Mouse (Mus musculus) MEL (cell line): ENCODE results near the gene 1700001L19Rik. TPM values are rescaled to one million over a fixed set of nuclear protein-coding genes. Genes with fewer than 3 reads are reported as not detected.

Experiments
- DNase-seq: peaks from one replicate; pipeline ENCODE4 v3.0.0; 2011; ENCODE audit warnings: low read depth, low spot score
- H3K27ac ChIP-seq: 2 replicates; pipeline ENCODE4 v1.5.1; 2012; ENCODE audit warnings: low read depth, mild to moderate bottlenecking, control low read depth, low read length, moderate library complexity; ENCODE audit not compliant: control insufficient read depth
- H3K27me3 ChIP-seq, 2 experiments: fragments of 150-350 bp in 1 of 2; sonication (generic) in 1 of 2; 2 replicates each; pipeline ENCODE4 v1.6.1; 2012; ENCODE audit warnings: low read length in 2 of 2, mild to moderate bottlenecking in 2 of 2, improper control_type of control experiment in 1 of 2, moderate library complexity in 1 of 2; ENCODE audit not compliant: insufficient read depth in 2 of 2, control insufficient read depth in 1 of 2
- H3K36me3 ChIP-seq, 2 experiments: 2 replicates each; pipeline ENCODE4 v1.6.1; 2012 to 2014; ENCODE audit warnings: low read length in 2 of 2, improper control_type of control experiment in 1 of 2, inconsistent platforms in 1 of 2, mild to moderate bottlenecking in 1 of 2; ENCODE audit not compliant: insufficient read depth in 2 of 2, control insufficient read depth in 1 of 2
- H3K4me1 ChIP-seq, 2 experiments: fragments of 150-350 bp in 1 of 2; sonication (generic) in 1 of 2; 2 replicates each; pipeline ENCODE4 v1.6.1; 2012; ENCODE audit warnings: low read length in 2 of 2, improper control_type of control experiment in 1 of 2, mild to moderate bottlenecking in 1 of 2; ENCODE audit not compliant: insufficient read depth in 2 of 2, control insufficient read depth in 1 of 2
- H3K4me3 ChIP-seq, 2 experiments: fragments of 150-350 bp in 1 of 2; sonication (generic) in 1 of 2; 2 replicates each; pipeline ENCODE4 v1.5.1; 2012; ENCODE audit warnings: low read depth in 2 of 2, low read length in 2 of 2, mild to moderate bottlenecking in 2 of 2, moderate library complexity in 2 of 2, control low read depth in 1 of 2, improper control_type of control experiment in 1 of 2; ENCODE audit not compliant: control insufficient read depth in 1 of 2, insufficient read depth in 1 of 2
- H3K79me2 ChIP-seq: 2 replicates; pipeline ENCODE4 v1.6.1; 2012; ENCODE audit warnings: mild to moderate bottlenecking, low read length, moderate library complexity; ENCODE audit not compliant: control insufficient read depth, poor library complexity, insufficient read depth
- H3K9ac ChIP-seq: 2 replicates; pipeline ENCODE4 v1.6.1; 2012; ENCODE audit warnings: low read depth, mild to moderate bottlenecking, control low read depth, low read length, moderate library complexity; ENCODE audit not compliant: control insufficient read depth, poor library complexity, severe bottlenecking
- H3K9me3 ChIP-seq: fragments of 150-350 bp; sonication (generic); replicated peaks from 2 replicates; pipeline ENCODE4 v1.6.1; 2012; ENCODE audit warnings: mild to moderate bottlenecking, low read length, improper control_type of control experiment, moderate library complexity; ENCODE audit not compliant: insufficient read depth
- BHLHE40 ChIP-seq: IDR thresholded peaks from 2 replicates; pipeline ENCODE4 v1.6.1; 2012; ENCODE audit warnings: low read depth, mild to moderate bottlenecking, inconsistent platforms, low read length, improper control_type of control experiment, borderline replicate concordance
- CHD2 ChIP-seq: IDR thresholded peaks from 2 replicates; pipeline ENCODE4 v1.6.1; 2011; ENCODE audit warnings: low read length, improper control_type of control experiment
- CTCF ChIP-seq, 3 experiments: IDR thresholded peaks in 2 of 3; conservative IDR thresholded peaks in 1 of 3; 2 replicates each; pipeline ENCODE4 v1.5.1; 2011 to 2012; ENCODE audit warnings: low read length in 3 of 3, low read depth in 2 of 3, mild to moderate bottlenecking in 2 of 3, improper control_type of control experiment in 1 of 3, inconsistent platforms in 1 of 3, mixed read lengths in 1 of 3, moderate library complexity in 1 of 3; ENCODE audit not compliant: control insufficient read depth in 1 of 3, insufficient read depth in 1 of 3, poor library complexity in 1 of 3, severe bottlenecking in 1 of 3
- ELF1 ChIP-seq: IDR thresholded peaks from 2 replicates; pipeline ENCODE4 v1.6.1; 2014; ENCODE audit warnings: low read depth, mild to moderate bottlenecking, inconsistent platforms, low read length, improper control_type of control experiment, moderate library complexity
- JUND ChIP-seq: IDR thresholded peaks from 2 replicates; pipeline ENCODE4 v1.6.1; 2011; ENCODE audit warnings: low read depth, mild to moderate bottlenecking, improper control_type of control experiment, low read length
- KAT2A ChIP-seq: conservative IDR thresholded peaks from 2 replicates; pipeline ENCODE4 v1.6.1; 2012; ENCODE audit warnings: low read depth, low read length, improper control_type of control experiment, inconsistent platforms
- MXI1 ChIP-seq: IDR thresholded peaks from 2 replicates; pipeline ENCODE4 v1.6.1; 2011; ENCODE audit warnings: mild to moderate bottlenecking, low read depth, low read length, improper control_type of control experiment
- NELFE ChIP-seq: IDR thresholded peaks from 2 replicates; pipeline ENCODE4 v1.6.1; 2011; ENCODE audit warnings: low read depth, low read length, improper control_type of control experiment
- NRF1 ChIP-seq: IDR thresholded peaks from 2 replicates; pipeline ENCODE4 v1.6.1; 2014; ENCODE audit warnings: low read depth, mild to moderate bottlenecking, inconsistent platforms, low read length, improper control_type of control experiment, moderate library complexity; ENCODE audit not compliant: poor library complexity, insufficient read depth, severe bottlenecking
- POLR2A ChIP-seq, 2 experiments: IDR thresholded peaks; 2 replicates each; pipeline ENCODE4 v1.6.1; 2011 to 2012; ENCODE audit warnings: low read length in 2 of 2, mild to moderate bottlenecking in 2 of 2, control low read depth in 1 of 2, improper control_type of control experiment in 1 of 2, low read depth in 1 of 2, moderate library complexity in 1 of 2; ENCODE audit not compliant: control insufficient read depth in 1 of 2, insufficient read depth in 1 of 2, poor library complexity in 1 of 2
- RAD21 ChIP-seq: IDR thresholded peaks from 2 replicates; pipeline ENCODE4 v1.6.1; 2011; ENCODE audit warnings: mild to moderate bottlenecking, low read depth, low read length, improper control_type of control experiment
- USF1 ChIP-seq: IDR thresholded peaks from 2 replicates; pipeline ENCODE4 v1.6.1; 2014; ENCODE audit warnings: low read depth, mild to moderate bottlenecking, inconsistent platforms, low read length, improper control_type of control experiment, moderate library complexity
- ZMIZ1 ChIP-seq: IDR thresholded peaks from 2 replicates; pipeline ENCODE4 v1.6.1; 2012; ENCODE audit warnings: low read depth, mild to moderate bottlenecking, inconsistent platforms, low read length, improper control_type of control experiment, moderate library complexity
- polyA plus RNA-seq, 2 experiments: library from polyadenylated mRNA; stranded (reverse) in 1 of 2; unstranded in 1 of 2; fragments of >175 nt in 1 of 2; fragments of >200 nt in 1 of 2; gene quantifications; 2 replicates each; pipeline versions ENCODE4 v1.2.1 to v1.2.4; 2012; ENCODE audit warnings: low replicate concordance in 2 of 2, low read depth in 1 of 2; ENCODE audit not compliant: insufficient read length in 2 of 2, insufficient read depth in 1 of 2, missing spikeins in 1 of 2
- total RNA-seq: library from RNA; depleted of rRNA; stranded (reverse); fragments of 300-350 nt; gene quantifications from 2 replicates; pipeline ENCODE4 v1.2.3, GENCODE M21; 2012

1700001L19Rik gene
- total and polyA plus RNA-seq, 3 experiments, result not detected

GRCm38 (mm10) chr13:68601184-68601583, 4.0 kb downstream of the 1700001L19Rik start:
- no peaks in the 10 kb centered on the region for H3K27me3 ChIP-seq
- no peaks in the 10 kb centered on the region for H3K36me3 ChIP-seq
- no peak for DNase-seq
- H3K27ac ChIP-seq, result no peak overlapping the region
- no peaks in the 10 kb centered on the region for H3K4me1 ChIP-seq
- no peak for TF ChIP-seq BHLHE40
- no peak for TF ChIP-seq ZMIZ1
- TF ChIP-seq KAT2A, result no peak
- peak; percentile 18 for TF ChIP-seq RAD21
- peak in 2 of 3 experiments; percentile 10 to 27; a peak in 2 of 6 replicates for TF ChIP-seq CTCF (IDR thresholded peaks at IDR 0.05 in 2 of 3, conservative IDR thresholded peaks at IDR 0.05 in 1 of 3; ENCODE audit: control insufficient read depth in 1 of 3, insufficient read depth in 1 of 3, low read depth in 2 of 3, low read length in 3 of 3, poor library complexity in 1 of 3, severe bottlenecking in 1 of 3)
- TF ChIP-seq, all 39 proteins: peak for 2
- no peaks in the 10 kb centered on the region for H3K9me3 ChIP-seq
- H3K9ac ChIP-seq, result no peak overlapping the region
- no peaks in the 10 kb centered on the region for H3K79me2 ChIP-seq
- no peak overlapping the region for H3K4me3 ChIP-seq

- Histone ChIP-seq H3K9me3 (no peaks in the 10 kb centered on the region), H3K79me2 (no peaks in the 10 kb centered on the region), H3K4me1 (no peaks in the 10 kb centered on the region), H3K9ac (no peak overlapping the region), H3K27me3 (no peaks in the 10 kb centered on the region), H3K36me3 (no peaks in the 10 kb centered on the region), H3K27ac (no peak overlapping the region), H3K4me3 (no peak overlapping the region)
- no peak for DNase-seq
- TF ChIP-seq NRF1 (no peak), ELF1 (no peak), USF1 (no peak), POLR2A (IDR thresholded peaks at IDR 0.05; ENCODE audit: control insufficient read depth in 1 of 2, insufficient read depth in 1 of 2, low read depth in 1 of 2, low read length in 2 of 2, poor library complexity in 1 of 2) (no peak), MXI1 (no peak), NELFE (no peak)
Measured at GRCm38 (mm10) chr13:68603085-68603484, 5.9 kb downstream of the 1700001L19Rik start.

- H3K27ac ChIP-seq, result no peak overlapping the region
- H3K9me3 ChIP-seq, result no peaks in the 10 kb centered on the region
- TF ChIP-seq CHD2 (no peak), JUND (no peak), KAT2A (no peak), ELF1 (no peak)
- TF ChIP-seq, all 39 proteins: peak for 0
- H3K4me3 ChIP-seq, result no peak overlapping the region
- H3K4me1 ChIP-seq, result no peaks in the 10 kb centered on the region
- no peaks in the 10 kb centered on the region for H3K79me2 ChIP-seq
- DNase-seq, result no peak
- H3K9ac ChIP-seq, result no peak overlapping the region
- no peaks in the 10 kb centered on the region for H3K36me3 ChIP-seq
- no peaks in the 10 kb centered on the region for H3K27me3 ChIP-seq
Measured at GRCm38 (mm10) chr13:68605689-68606126, 8.5 kb downstream of the 1700001L19Rik start.
